Mouse (Mus musculus) leukemia stem cell, adult 10-12 weeks (primary cell): ENCODE measurements around the gene Clec3b. TPM values are rescaled to one million over a fixed set of nuclear protein-coding genes. Genes with fewer than 3 reads are reported as not detected.

ENCODE experiments used
- polyA plus RNA-seq: library from polyadenylated mRNA; stranded (reverse); fragments of >175 nt; gene quantifications from 2 replicates; pipeline ENCODE4 v1.2.3, GENCODE M21; 2012; ENCODE audit warnings: low replicate concordance

Clec3b gene
- 0.80 and 1.5 TPM in 2 replicates for polyA plus RNA-seq

DNA sequence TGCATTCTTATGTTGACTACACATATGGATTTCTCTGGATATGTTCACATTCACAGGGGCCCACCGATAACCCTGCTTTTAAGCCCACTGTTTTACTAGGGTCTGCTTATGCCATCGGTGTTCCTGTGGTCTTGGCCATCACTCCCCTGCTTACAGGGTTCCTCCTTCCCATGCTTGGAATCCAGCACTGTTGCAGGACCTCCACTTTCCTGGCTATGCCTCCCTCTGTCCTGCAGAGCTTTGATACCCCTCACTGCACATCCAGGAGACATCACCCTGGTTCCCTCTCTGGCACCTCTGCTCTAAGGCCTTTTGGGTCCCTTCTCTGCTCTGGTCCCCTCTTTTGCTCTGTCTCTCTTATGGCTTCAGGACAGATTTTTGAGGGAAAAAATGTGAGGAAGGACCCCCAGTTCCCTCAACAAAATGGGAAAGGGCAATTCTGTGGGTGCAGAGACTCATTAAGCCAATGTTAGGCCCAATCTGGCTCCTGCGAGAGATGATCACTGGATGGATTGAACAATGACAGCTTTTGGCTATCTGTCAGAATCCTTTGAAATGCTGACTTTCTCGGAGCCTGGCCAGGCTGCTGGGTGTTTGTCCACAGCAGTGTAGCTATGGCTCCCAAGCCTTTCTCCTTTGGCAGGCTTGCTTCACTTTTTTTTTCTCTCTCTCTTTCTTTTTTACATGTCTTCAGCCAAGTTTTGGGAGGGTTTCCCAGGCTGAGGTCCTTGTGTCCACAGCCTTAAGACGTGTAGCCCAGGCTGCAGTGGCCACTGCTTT, at the start of gene Clec3b:
Gene Clec3b, plus strand, starts transcription at position 706 of the 780 bp plus-strand sequence.

DNA sequence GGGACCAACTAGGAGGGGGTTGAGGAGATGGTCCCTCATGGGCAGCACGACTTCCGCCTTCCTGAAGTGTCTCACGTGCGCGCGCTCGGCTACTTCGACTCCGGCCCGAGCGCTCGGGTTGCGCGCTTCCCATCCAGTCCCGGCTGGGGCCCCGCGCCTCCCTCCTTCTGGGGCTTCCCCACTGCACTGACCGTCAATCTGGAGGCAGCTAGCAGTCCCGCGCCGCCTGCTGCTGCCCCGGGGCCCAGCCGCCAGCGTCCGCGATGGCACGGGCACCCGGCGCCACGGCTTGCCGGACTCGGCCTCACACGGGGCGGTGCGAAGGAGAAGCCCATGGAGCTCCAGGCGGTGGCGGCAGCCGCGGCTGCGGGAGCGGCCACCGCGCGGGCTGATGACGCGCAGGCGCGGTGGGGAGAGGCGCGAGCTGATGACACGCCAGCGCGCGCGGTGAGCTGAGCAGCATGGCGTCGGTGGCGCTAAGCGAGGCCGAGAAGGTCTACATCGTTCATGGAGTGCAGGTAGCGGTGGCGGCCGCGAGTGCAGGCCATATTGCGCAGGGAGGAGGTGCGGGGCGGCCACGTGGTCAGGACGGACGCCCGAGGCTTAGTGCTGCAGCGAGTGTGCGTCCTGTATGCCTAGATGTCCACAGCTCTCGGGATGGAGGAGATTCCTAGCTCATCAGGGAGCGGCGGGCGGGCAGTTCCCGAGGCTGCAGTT, 37.8 kb upstream of the Clec3b start, which contains the start of the genes Zdhhc3 and Exosc7:
Gene Zdhhc3, minus strand, starts transcription at position 401 of the 717 bp plus-strand sequence.
Gene Exosc7, plus strand, starts transcription at position 411 of the 717 bp plus-strand sequence.

Other genes starting within 250 kb of the Clec3b start
- gene Zfp105, start 227.9 kb upstream of the Clec3b start, polyA plus RNA-seq, result 0.08 and 0.42 TPM in 2 replicates
- gene 1110059G10Rik, start 199.9 kb upstream of the Clec3b start, polyA plus RNA-seq, result 1.5 and 2.4 TPM in 2 replicates
- 4.0 and 9.8 TPM in 2 replicates for gene Kif15, start 199.9 kb upstream of the Clec3b start, polyA plus RNA-seq
- gene Tmem42, start 129.6 kb upstream of the Clec3b start, polyA plus RNA-seq, result 0.74 and 2.9 TPM in 2 replicates
- gene Tgm4, start 116.2 kb upstream of the Clec3b start, polyA plus RNA-seq, result not detected in 2 replicates
- 65.3 and 82.4 TPM in 2 replicates for gene Zdhhc3, start 37.7 kb upstream of the Clec3b start, polyA plus RNA-seq
- gene Exosc7, start 37.7 kb upstream of the Clec3b start, polyA plus RNA-seq, result 0.38 and 8.1 TPM in 2 replicates
- gene Cdcp1, start 65.1 kb downstream of the Clec3b start, polyA plus RNA-seq, result not detected in 2 replicates
- gene Tmem158, start 109.8 kb downstream of the Clec3b start, polyA plus RNA-seq, result 21.1 and 30.8 TPM in 2 replicates
- 9.1 and 13.8 TPM in 2 replicates for gene Lars2, start 216.0 kb downstream of the Clec3b start, polyA plus RNA-seq